Mouse (Mus musculus) CH12.LX (cell line): ENCODE measurements around the gene Cmss1. TPM values are rescaled to one million over a fixed set of nuclear protein-coding genes. Genes with fewer than 3 reads are reported as not detected.

Source experiments
- DNase-seq: peaks from one replicate; pipeline ENCODE4 v3.0.0-alpha.2; 2013; ENCODE audit errors: extremely low read depth
- H3K27ac ChIP-seq: 2 replicates; pipeline ENCODE4 v1.5.1; 2012; ENCODE audit warnings: low read depth, mild to moderate bottlenecking, control low read depth, moderate library complexity; ENCODE audit not compliant: insufficient read depth
- H3K27me3 ChIP-seq: replicated peaks from 2 replicates; pipeline ENCODE3; 2012; ENCODE audit warnings: inconsistent platforms
- H3K36me3 ChIP-seq, 2 experiments: replicated peaks in 1 of 2; 2 replicates each; pipeline versions ENCODE3 to v1.6.1; 2012; ENCODE audit warnings: inconsistent platforms in 1 of 2, low read length in 1 of 2, mild to moderate bottlenecking in 1 of 2, mixed read lengths in 1 of 2, moderate library complexity in 1 of 2; ENCODE audit not compliant: control insufficient read depth in 1 of 2, insufficient read depth in 1 of 2
- H3K4me1 ChIP-seq, 2 experiments: 2 replicates each; pipeline ENCODE4 v1.6.1; 2012; ENCODE audit warnings: inconsistent platforms in 1 of 2, moderate library complexity in 1 of 2; ENCODE audit not compliant: insufficient read depth in 2 of 2, control insufficient read depth in 1 of 2
- H3K4me2 ChIP-seq: 2 replicates; pipeline ENCODE4 v1.6.1; 2012; ENCODE audit warnings: low read depth, mild to moderate bottlenecking, control low read depth; ENCODE audit not compliant: poor library complexity, insufficient read depth, severe bottlenecking
- H3K4me3 ChIP-seq, 3 experiments: fragments of 150-350 bp in 1 of 3; sonication (generic) in 1 of 3; replicated peaks in 1 of 3; 2 replicates each; pipeline versions ENCODE3 to v1.5.1; 2011 to 2012; ENCODE audit warnings: low read depth in 2 of 3, low read length in 2 of 3, mild to moderate bottlenecking in 2 of 3, moderate library complexity in 2 of 3, control low read depth in 1 of 3, improper control_type of control experiment in 1 of 3, inconsistent platforms in 1 of 3, mixed read lengths in 1 of 3; ENCODE audit not compliant: poor library complexity in 1 of 3
- H3K79me2 ChIP-seq: replicated peaks from 2 replicates; pipeline ENCODE4 v1.6.1; 2012; ENCODE audit warnings: mild to moderate bottlenecking, moderate library complexity; ENCODE audit not compliant: control insufficient read depth, poor library complexity, insufficient read depth, severe bottlenecking; ENCODE audit errors: extremely low read depth
- H3K9ac ChIP-seq: 2 replicates; pipeline ENCODE4 v1.6.1; 2012; ENCODE audit warnings: low read depth, mild to moderate bottlenecking, control low read depth, moderate library complexity; ENCODE audit not compliant: insufficient read depth
- H3K9me3 ChIP-seq: replicated peaks from 2 replicates; pipeline ENCODE3; 2012; ENCODE audit warnings: low read length, inconsistent platforms, mixed read lengths
- BHLHE40 ChIP-seq: IDR thresholded peaks from 2 replicates; pipeline ENCODE4 v1.6.1; 2011; ENCODE audit warnings: mild to moderate bottlenecking, low read depth, low read length, improper control_type of control experiment
- CTCF ChIP-seq, 2 experiments: IDR thresholded peaks in 1 of 2; conservative IDR thresholded peaks in 1 of 2; 2 replicates each; pipeline ENCODE4 v1.5.1; 2011 to 2012; ENCODE audit warnings: low read depth in 2 of 2, low read length in 2 of 2, improper control_type of control experiment in 1 of 2, inconsistent platforms in 1 of 2, mild to moderate bottlenecking in 1 of 2, moderate library complexity in 1 of 2
- ELF1 ChIP-seq: IDR thresholded peaks from 2 replicates; pipeline ENCODE4 v1.6.1; 2014; ENCODE audit warnings: low read depth, mild to moderate bottlenecking, inconsistent platforms, low read length, improper control_type of control experiment
- EP300 ChIP-seq: IDR thresholded peaks from 2 replicates; pipeline ENCODE4 v1.6.1; 2011; ENCODE audit warnings: low read length, improper control_type of control experiment
- GABPA ChIP-seq: IDR thresholded peaks from 2 replicates; pipeline ENCODE4 v1.6.1; 2012; ENCODE audit warnings: low read depth, low read length, improper control_type of control experiment, inconsistent platforms; ENCODE audit not compliant: insufficient replicate concordance
- HCFC1 ChIP-seq: IDR thresholded peaks from 2 replicates; pipeline ENCODE4 v1.6.1; 2012; ENCODE audit warnings: low read depth, mild to moderate bottlenecking, inconsistent platforms, low read length, improper control_type of control experiment
- IRF4 ChIP-seq: IDR thresholded peaks from 2 replicates; pipeline ENCODE4 v1.6.1; 2014; ENCODE audit warnings: low read depth, mild to moderate bottlenecking, inconsistent platforms, low read length, improper control_type of control experiment
- JUN ChIP-seq: IDR thresholded peaks from 2 replicates; pipeline ENCODE4 v1.6.1; 2011; ENCODE audit warnings: low read depth, mild to moderate bottlenecking, low read length, improper control_type of control experiment, moderate library complexity; ENCODE audit not compliant: insufficient read depth
- JUND ChIP-seq: conservative IDR thresholded peaks from 2 replicates; pipeline ENCODE4 v1.6.1; 2011; ENCODE audit warnings: low read depth, low read length, improper control_type of control experiment
- MAFK ChIP-seq: IDR thresholded peaks from 2 replicates; pipeline ENCODE4 v1.6.1; 2011; ENCODE audit warnings: low read length, improper control_type of control experiment; ENCODE audit not compliant: insufficient replicate concordance
- MXI1 ChIP-seq: IDR thresholded peaks from 2 replicates; pipeline ENCODE4 v1.6.1; 2011; ENCODE audit warnings: mild to moderate bottlenecking, low read depth, low read length, improper control_type of control experiment
- POLR2A ChIP-seq: IDR thresholded peaks from 2 replicates; pipeline ENCODE4 v1.6.1; 2011; ENCODE audit warnings: low read depth, mild to moderate bottlenecking, improper control_type of control experiment, low read length
- POLR2AphosphoS2 ChIP-seq: IDR thresholded peaks from 2 replicates; pipeline ENCODE4 v1.6.1; 2011; ENCODE audit warnings: low read depth, low read length, improper control_type of control experiment
- SIN3A ChIP-seq: IDR thresholded peaks from 2 replicates; pipeline ENCODE4 v1.6.1; 2012; ENCODE audit warnings: low read length, improper control_type of control experiment, inconsistent platforms
- USF1 ChIP-seq: IDR thresholded peaks from 2 replicates; pipeline ENCODE4 v1.6.1; 2014; ENCODE audit warnings: low read depth, mild to moderate bottlenecking, inconsistent platforms, low read length, improper control_type of control experiment
- ZNF384 ChIP-seq: IDR thresholded peaks from 2 replicates; pipeline ENCODE4 v1.6.1; 2012; ENCODE audit warnings: low read depth, low read length, improper control_type of control experiment, inconsistent platforms
- dilution Hi-C: fragments of 300-500 bp; cut with MboI; formaldehyde crosslinking; loops from 2 replicates; pipeline ENCODE4 v1.14.3; 2020; ENCODE audit warnings: low sequenced_read_pairs; ENCODE audit not compliant: extremely low pct_unique_long_range_greater_than_20kb, extremely low pct_ligation_motif_present
- in situ Hi-C: fragments of 300-500 bp; cut with MboI; formaldehyde crosslinking; loops from 3 replicates; pipeline ENCODE4 v1.14.3; 2019; ENCODE audit warnings: low sequenced_read_pairs, low pct_ligation_motif_present, low pct_unique_long_range_greater_than_20kb, mixed read lengths
- polyA plus RNA-seq: library from polyadenylated mRNA; unstranded; fragments of >175 nt; gene quantifications from 2 replicates; pipeline ENCODE4 v1.2.1, GENCODE M21; 2012; ENCODE audit warnings: low read depth; ENCODE audit not compliant: insufficient read length
- total RNA-seq, 2 experiments: library from RNA; depleted of rRNA; stranded (reverse); fragments of 300-350 nt in 1 of 2; fragments of >200 nt in 1 of 2; gene quantifications; 2 replicates each; pipeline ENCODE4 v1.2.3; 2012 to 2014

Gene Cmss1
- total and polyA plus RNA-seq, 3 experiments = 94.7 to 107 (median 103) TPM

GRCm38 (mm10) chr16:57420773-57421556 lies 185.7 kb downstream of the Cmss1 start:
- Histone ChIP-seq H3K27ac (no peak overlapping the region), H3K36me3 (peaks cover 0 to 2% of the 10 kb centered on the region in 2 experiments), H3K79me2 (no peaks in the 10 kb centered on the region), H3K27me3 (no peaks in the 10 kb centered on the region), H3K9me3 (no peaks in the 10 kb centered on the region), H3K4me2 (no peak overlapping the region), H3K4me3 (no peak overlapping the region), H3K4me1 (peaks cover 17 to 47% of the 10 kb centered on the region in 2 experiments), H3K9ac (no peak overlapping the region)
- dilution Hi-C loops = no loop called here
- TF ChIP-seq SIN3A (no peak), ZNF384 (peak; percentile 86), JUN (peak; percentile 56), ELF1 (no peak), JUND (peak; percentile 49; the same call in 1 of the 2 replicates), GABPA (no peak), IRF4 (no peak), HCFC1 (no peak), CTCF (conservative IDR thresholded peaks at IDR 0.05 in 1 of 2, IDR thresholded peaks at IDR 0.05 in 1 of 2; ENCODE audit: low read depth in 2 of 2, low read length in 2 of 2) (no peak), MAFK (no peak)
- in situ Hi-C loops = no loop called here
- no peak for DNase-seq

GRCm38 (mm10) chr16:57419881-57420280 lies 186.8 kb downstream of the Cmss1 start:
- Histone ChIP-seq H3K4me1 (peaks cover 17 to 39% of the 10 kb centered on the region in 2 experiments), H3K9me3 (peaks cover 2% of the 10 kb centered on the region), H3K27ac (no peak overlapping the region), H3K36me3 (peaks cover 0 to 5% of the 10 kb centered on the region in 2 experiments), H3K4me3 (no peak overlapping the region), H3K9ac (no peak overlapping the region), H3K4me2 (no peak overlapping the region), H3K79me2 (no peaks in the 10 kb centered on the region), H3K27me3 (no peaks in the 10 kb centered on the region)
- in situ Hi-C loops = no loop called here
- dilution Hi-C loops = no loop called here
- TF ChIP-seq EP300 (no peak), USF1 (no peak), MXI1 (no peak), ZNF384 (no peak), POLR2A (no peak), POLR2AphosphoS2 (no peak), BHLHE40 (no peak)
- DNase-seq = no peak
